Mouse (Mus musculus) intestine, postnatal 0 days (tissue): ENCODE results near the gene Cldn3. TPM values are rescaled to one million over a fixed set of nuclear protein-coding genes. Genes with fewer than 3 reads are reported as not detected.

Experiments
- ATAC-seq: fragments of 200-750 bp; cut with Nextera tagmentation; 2 replicates; pipeline ENCODE4 v1.8.0; 2017; ENCODE audit warnings: mild to moderate bottlenecking, moderate TSS enrichment, moderate library complexity
- H3K27ac ChIP-seq: fragments of 300-500 bp; sonication (generic); 2 replicates; pipeline ENCODE4 v1.5.1; 2014; ENCODE audit warnings: mild to moderate bottlenecking, low read depth, low read length, moderate library complexity
- H3K27me3 ChIP-seq: fragments of 300-500 bp; sonication (generic); replicated peaks from 2 replicates; pipeline ENCODE4 v1.6.1; 2014; ENCODE audit warnings: low read length, mixed read lengths; ENCODE audit not compliant: control insufficient read depth, insufficient read depth
- H3K36me3 ChIP-seq: fragments of 300-500 bp; sonication (generic); 2 replicates; pipeline ENCODE4 v1.6.1; 2014; ENCODE audit warnings: mild to moderate bottlenecking, moderate library complexity; ENCODE audit not compliant: control insufficient read depth, insufficient read depth
- H3K4me1 ChIP-seq: fragments of 300-500 bp; sonication (generic); replicated peaks from 2 replicates; pipeline ENCODE4 v1.6.1; 2014; ENCODE audit warnings: antibody characterized with exemption, low read length, mixed read lengths; ENCODE audit not compliant: control insufficient read depth, insufficient read depth
- H3K4me2 ChIP-seq: fragments of 300-500 bp; sonication (generic); replicated peaks from 2 replicates; pipeline ENCODE4 v1.6.1; 2014; ENCODE audit warnings: low read depth, mild to moderate bottlenecking, moderate library complexity
- H3K4me3 ChIP-seq: fragments of 300-500 bp; sonication (generic); 2 replicates; pipeline ENCODE4 v1.5.1; 2014; ENCODE audit warnings: low read depth, low read length
- H3K9ac ChIP-seq: fragments of 300-500 bp; sonication (generic); 2 replicates; pipeline ENCODE4 v1.6.1; 2014; ENCODE audit warnings: mild to moderate bottlenecking, low read depth, low read length
- H3K9me3 ChIP-seq: fragments of 300-500 bp; sonication (generic); 2 replicates; pipeline ENCODE4 v1.6.1; 2016; ENCODE audit warnings: mixed run types; ENCODE audit not compliant: control insufficient read depth
- CTCF ChIP-seq: sonication (generic); IDR thresholded peaks from 2 replicates; pipeline ENCODE4 v1.5.1; 2016; ENCODE audit warnings: low read depth, mild to moderate bottlenecking, control low read depth, antibody characterized with exemption, moderate library complexity
- WGBS: fragments of 180-500 bp; shearing (Covaris S2); extraction: QIAGEN DNeasy Blood & Tissue Kit; methylation state at CpG from one replicate; pipeline ENCODE4 v1.1.7; 2014; 5-methylcytosine and 5-hydroxymethylcytosine counted together
- polyA plus RNA-seq: library from polyadenylated mRNA; unstranded; fragments of >200 nt; fragmentation: Nextera tagmentation; extraction: Ambion mirVana; gene quantifications from 2 replicates; pipeline ENCODE4 v1.2.1, GENCODE M21; 2015

The Cldn3 gene
- polyA plus RNA-seq, 1 experiment from 2014 or later, result 116 TPM

- H3K27me3 ChIP-seq, result no peaks in the 10 kb centered on the region
- H3K4me2 ChIP-seq, result no peak overlapping the region
- WGBS, result 83% methylated on average over 7 of the region's 7 CpGs
- H3K27ac ChIP-seq, result no peak overlapping the region
- H3K36me3 ChIP-seq, result no peaks in the 10 kb centered on the region
- no peaks in the 10 kb centered on the region; the same call in 1 of the 2 replicates for H3K4me1 ChIP-seq
- no peak overlapping the region for H3K9ac ChIP-seq
- ATAC-seq, result no peak
- H3K9me3 ChIP-seq, result no peaks in the 10 kb centered on the region
- no peak for TF ChIP-seq CTCF
- no peak overlapping the region for H3K4me3 ChIP-seq
Observed at GRCm38 (mm10) chr5:134973526-134973925, 12.5 kb upstream of the Cldn3 start.

- Histone ChIP-seq H3K9me3 (no peaks in the 10 kb centered on the region), H3K4me3 (no peak overlapping the region), H3K4me1 (no peaks in the 10 kb centered on the region; the same call in 1 of the 2 replicates), H3K27me3 (no peaks in the 10 kb centered on the region), H3K27ac (no peak overlapping the region; the same call in 1 of the 2 replicates), H3K36me3 (no peaks in the 10 kb centered on the region), H3K9ac (no peak overlapping the region), H3K4me2 (no peak overlapping the region)
- 12% methylated on average over 7 of the region's 7 CpGs for WGBS
- TF ChIP-seq CTCF, result no peak
- ATAC-seq, result 0 out of 2 replicates have a peak, but pooled peaks have one; percentile 20
Observed at GRCm38 (mm10) chr5:134974294-134974693, 11.7 kb upstream of the Cldn3 start.

GRCm38 (mm10) chr5:134974921-134975320 lies 11.1 kb upstream of the Cldn3 start:
- no peak for TF ChIP-seq CTCF
- WGBS, result 30% methylated on average over 2 of the region's 2 CpGs
- Histone ChIP-seq H3K36me3 (no peaks in the 10 kb centered on the region), H3K27ac (no peak overlapping the region), H3K4me2 (no peak overlapping the region), H3K4me3 (no peak overlapping the region), H3K27me3 (no peaks in the 10 kb centered on the region), H3K9ac (no peak overlapping the region), H3K4me1 (no peaks in the 10 kb centered on the region; the same call in 1 of the 2 replicates), H3K9me3 (no peaks in the 10 kb centered on the region)
- no peak for ATAC-seq

GRCm38 (mm10) chr5:134976164-134976563 lies 9.8 kb upstream of the Cldn3 start:
- Histone ChIP-seq H3K9ac (no peak overlapping the region), H3K9me3 (no peaks in the 10 kb centered on the region), H3K4me1 (peaks cover under 1% of the 10 kb centered on the region; the same call in 1 of the 2 replicates), H3K27ac (no peak overlapping the region), H3K4me3 (no peak overlapping the region), H3K27me3 (no peaks in the 10 kb centered on the region), H3K36me3 (no peaks in the 10 kb centered on the region), H3K4me2 (no peak overlapping the region)
- no peak for TF ChIP-seq CTCF
- peak; percentile 69 for ATAC-seq
- WGBS, result 53% methylated on average over 2 of the region's 2 CpGs

- Histone ChIP-seq H3K4me2 (no peak overlapping the region), H3K27me3 (no peaks in the 10 kb centered on the region), H3K27ac (no peak overlapping the region), H3K4me3 (no peak overlapping the region), H3K9me3 (no peaks in the 10 kb centered on the region), H3K4me1 (peaks cover 6% of the 10 kb centered on the region; the same call in 1 of the 2 replicates), H3K36me3 (no peaks in the 10 kb centered on the region), H3K9ac (no peak overlapping the region)
- ATAC-seq, result no peak
- WGBS, result 89% methylated on average over 14 of the region's 14 CpGs
- TF ChIP-seq CTCF, result no peak
Observed at GRCm38 (mm10) chr5:134976577-134977250, 9.3 kb upstream of the Cldn3 start.

- no peak for ATAC-seq
- no peak overlapping the region for H3K9ac ChIP-seq
- 68% methylated on average over 4 of the region's 4 CpGs for WGBS
- no peak overlapping the region for H3K27ac ChIP-seq
- H3K9me3 ChIP-seq, result no peaks in the 10 kb centered on the region
- no peak for TF ChIP-seq CTCF
- H3K27me3 ChIP-seq, result no peaks in the 10 kb centered on the region
- H3K4me3 ChIP-seq, result no peak overlapping the region
- H3K4me1 ChIP-seq, result peaks cover 6% of the 10 kb centered on the region; the same call in 1 of the 2 replicates
- H3K4me2 ChIP-seq, result no peak overlapping the region
- H3K36me3 ChIP-seq, result no peaks in the 10 kb centered on the region
Observed at GRCm38 (mm10) chr5:134977837-134978236, 8.2 kb upstream of the Cldn3 start.
